Mouse (Mus musculus): ENCODE results near the gene Ensa.
"Not testable (repeated sequence)": the region's sequence is repeated elsewhere in the genome, so short reads cannot be mapped to it uniquely, and the experiment has no call there.

Ensa gene

DNA sequence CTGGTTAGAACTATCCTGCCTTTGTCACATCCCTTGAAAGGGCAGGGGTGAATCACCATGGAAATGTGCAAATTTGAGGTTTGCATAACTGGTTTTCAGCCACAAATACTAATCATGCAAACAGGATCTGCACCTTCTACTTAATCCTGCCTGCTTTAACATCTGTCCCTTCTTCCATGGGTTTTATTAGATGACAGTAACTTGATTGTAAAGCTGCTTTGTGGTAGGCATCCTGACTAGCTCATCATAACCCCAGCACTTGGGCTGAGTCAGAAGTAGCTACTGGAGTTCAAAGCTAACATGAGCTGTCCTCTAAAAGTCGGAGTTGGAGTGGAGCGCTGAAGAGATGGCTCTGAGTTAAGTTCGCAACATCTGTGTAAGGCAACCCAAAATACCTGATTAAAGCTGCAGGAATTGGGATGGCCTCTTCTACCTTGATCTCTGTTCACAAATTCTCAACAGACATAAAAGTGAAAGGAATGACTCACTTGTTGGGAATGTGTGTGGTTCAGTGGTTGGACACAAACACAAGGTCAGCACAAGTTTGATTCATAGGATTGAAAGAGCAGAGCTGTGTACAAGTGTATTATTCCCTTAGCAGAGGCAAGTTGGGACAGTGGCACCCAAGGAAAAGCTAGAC, 39.3 kb downstream of the Ensa start:
- DNase-seq: no peak

- DNase-seq: no peak
Measured at GRCm38 (mm10) chr3:95664940-95665352, 40.2 kb downstream of the Ensa start.

DNA sequence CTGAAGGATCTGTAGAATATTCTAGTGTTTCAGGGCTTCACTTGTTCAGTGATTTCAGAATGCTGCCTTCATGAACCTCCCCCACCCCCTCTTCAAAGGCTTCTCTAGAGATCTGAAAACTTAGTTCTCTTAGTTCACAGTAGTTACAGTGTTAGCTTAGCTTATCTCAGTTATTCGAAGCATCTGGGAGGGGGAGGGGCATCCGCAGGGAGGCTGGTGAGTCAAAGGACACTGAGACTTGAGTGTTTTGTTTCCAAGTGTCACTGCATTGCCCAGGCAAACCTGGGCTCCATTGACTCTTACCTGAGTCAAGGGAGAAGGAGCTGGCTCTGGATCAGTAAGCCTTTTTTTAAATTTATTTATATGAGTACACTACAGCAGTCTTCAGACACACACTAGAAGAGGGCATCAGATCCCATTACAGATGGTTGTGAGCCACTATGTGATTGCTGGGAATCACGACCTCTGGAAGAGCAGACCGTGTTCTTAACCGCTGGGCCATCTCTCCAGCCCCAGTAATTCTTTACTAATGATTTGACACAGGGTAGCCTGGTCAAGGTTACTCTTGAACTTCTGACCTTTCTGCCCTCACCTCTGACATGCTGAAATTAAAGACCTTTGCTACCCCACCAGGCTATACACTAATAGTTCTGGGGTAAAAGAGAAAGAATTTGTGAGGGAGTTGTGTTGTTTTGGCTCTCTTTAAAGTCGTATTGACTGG, 41.5 kb downstream of the Ensa start:
- DNase-seq: peak; percentile 73 to 76

DNA sequence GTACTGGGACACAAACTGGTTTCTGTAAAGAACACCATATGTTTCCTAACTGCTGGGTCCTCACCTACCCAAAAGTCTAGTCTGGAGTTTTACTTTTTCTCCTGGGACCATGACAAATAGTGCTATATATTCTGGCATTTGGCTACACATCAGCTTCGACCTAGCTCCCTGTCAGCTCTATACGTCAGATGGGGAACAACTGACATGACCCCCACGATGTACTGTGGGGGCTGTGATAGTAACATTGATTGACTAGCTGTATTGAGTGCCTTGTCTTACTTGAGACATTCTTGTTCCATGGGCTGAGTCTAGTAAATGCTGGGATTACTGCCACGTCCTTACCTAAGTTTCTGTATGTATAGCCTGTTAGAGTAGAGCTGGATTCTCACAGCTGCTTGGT, 42.7 kb downstream of the Ensa start:
- no peak for DNase-seq

DNA sequence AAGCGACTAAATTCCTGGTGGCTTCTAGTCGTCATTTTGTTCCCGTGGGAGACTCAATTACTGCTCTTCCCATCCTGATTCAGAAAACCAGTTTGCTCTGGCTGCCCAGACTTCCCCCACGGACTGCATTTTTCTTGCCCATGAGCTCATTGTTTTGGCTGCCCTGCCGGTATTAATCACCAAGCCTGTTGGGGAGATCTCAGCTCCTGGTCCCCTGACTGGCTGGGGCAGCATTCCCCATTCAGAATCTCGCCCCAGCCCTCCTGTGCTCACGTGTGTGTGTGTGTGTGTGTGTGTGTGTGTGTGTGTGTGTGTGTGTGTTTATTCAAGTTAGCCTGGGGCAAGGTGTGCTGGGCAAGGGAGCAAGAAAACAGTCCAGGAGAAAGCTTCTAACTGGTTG, 43.2 kb downstream of the Ensa start:
- DNase-seq: peak; percentile 77 to 86

DNA sequence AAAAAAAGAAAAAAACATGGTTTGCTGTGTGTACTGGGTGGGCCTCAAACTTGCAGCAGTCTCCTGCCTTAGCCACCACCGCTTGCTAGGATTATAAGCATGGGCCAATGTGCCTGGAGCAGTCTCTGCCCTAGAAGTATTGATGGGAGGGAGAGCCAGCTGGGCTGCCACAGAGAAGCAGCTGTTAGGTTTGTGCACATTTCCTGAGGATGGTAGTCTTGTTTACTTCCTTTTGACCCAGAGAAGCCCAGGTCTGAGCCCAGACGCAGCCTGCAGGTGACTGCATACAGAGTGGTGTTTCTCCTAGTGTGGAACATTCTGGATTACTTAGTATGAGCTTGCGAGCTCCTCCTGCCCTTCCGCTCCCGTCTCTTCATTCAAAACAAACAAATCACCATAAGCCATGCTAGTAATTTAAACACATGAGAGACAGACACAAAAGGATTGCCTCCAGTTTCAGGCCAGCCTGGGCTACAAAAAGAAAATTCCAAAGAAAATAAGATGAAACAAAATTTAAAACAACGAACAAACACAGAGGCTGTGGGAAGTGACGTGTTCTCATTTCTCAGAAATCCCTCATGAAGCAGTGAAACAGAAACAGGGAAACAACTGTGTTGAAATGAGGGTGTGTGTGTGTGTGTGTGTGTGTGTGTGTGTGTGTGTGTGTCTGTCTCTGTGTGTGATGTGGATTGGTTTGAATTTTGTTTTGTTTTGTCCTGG, 44.0 kb downstream of the Ensa start:
- DNase-seq: peak in 1 of 2 experiments; percentile 37

GRCm38 (mm10) chr3:95669309-95669665, 44.5 kb downstream of the Ensa start:
- no peak for DNase-seq

DNA sequence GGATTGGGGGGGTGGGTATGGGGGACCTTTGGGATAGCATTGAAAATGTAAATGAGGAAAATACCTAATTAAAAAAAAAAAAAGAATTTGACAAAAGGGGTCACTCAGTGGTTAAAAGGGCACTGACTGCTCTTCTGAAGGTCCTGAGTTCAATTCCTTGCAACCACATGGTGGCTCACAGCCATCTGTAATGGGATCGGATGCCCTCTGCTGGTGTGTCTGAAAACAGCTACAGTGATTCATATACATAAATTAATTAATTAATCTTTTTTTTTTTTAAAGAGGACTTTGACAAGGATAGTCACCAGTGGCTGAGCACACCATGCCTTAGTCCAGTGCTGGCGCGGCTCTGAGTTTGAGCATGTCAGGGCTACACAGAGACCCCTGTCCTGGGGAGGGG, 45.6 kb downstream of the Ensa start:
- not testable (repeated sequence) for DNase-seq

GRCm38 (mm10) chr3:95671201-95671600, 46.4 kb downstream of the Ensa start:
- no peak for DNase-seq

GRCm38 (mm10) chr3:95672461-95672860, 47.7 kb downstream of the Ensa start:
- DNase-seq: peak in 1 of 2 experiments; percentile 46

DNA sequence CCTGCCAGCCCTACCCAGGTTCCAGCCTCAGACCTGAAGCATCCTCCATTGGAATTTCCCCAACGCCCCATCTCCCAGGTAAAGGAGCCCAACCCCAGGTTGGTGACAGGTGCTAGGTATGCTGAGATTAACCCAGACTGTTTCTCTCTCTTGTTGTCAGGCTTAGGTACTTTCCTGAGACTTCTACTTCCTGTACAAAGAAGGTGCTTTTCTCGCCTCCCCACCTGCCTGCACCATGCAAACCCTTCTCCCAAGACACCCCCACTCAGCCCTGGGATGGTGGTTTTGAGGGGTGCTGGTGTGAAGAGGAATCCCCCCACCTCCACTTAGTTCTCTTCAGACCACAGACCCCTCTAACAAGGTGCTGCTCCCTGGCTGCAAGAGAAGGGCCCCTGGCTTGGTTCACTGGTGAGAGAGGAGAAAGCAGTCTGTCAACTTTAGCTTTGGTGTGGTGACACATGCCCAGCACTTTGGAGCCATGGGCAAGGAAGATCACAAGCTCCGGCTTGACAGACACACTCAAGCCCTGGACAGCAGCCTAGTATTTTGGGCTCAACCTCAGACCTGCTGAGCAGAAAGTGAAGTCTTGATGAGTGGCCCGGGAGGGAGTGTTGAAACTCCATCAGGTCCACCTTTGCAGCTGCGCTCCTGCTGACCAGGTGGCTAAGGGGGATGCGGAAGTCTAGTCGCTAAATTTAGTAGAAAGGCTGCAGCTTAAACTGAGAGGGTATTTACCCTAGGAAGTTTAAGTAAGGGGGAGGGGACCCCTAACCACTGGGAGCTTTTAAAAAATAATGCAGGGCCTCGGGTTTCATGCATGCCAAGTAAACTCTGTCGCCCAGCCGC, 48.3 kb downstream of the Ensa start:
- no peak for DNase-seq

DNA sequence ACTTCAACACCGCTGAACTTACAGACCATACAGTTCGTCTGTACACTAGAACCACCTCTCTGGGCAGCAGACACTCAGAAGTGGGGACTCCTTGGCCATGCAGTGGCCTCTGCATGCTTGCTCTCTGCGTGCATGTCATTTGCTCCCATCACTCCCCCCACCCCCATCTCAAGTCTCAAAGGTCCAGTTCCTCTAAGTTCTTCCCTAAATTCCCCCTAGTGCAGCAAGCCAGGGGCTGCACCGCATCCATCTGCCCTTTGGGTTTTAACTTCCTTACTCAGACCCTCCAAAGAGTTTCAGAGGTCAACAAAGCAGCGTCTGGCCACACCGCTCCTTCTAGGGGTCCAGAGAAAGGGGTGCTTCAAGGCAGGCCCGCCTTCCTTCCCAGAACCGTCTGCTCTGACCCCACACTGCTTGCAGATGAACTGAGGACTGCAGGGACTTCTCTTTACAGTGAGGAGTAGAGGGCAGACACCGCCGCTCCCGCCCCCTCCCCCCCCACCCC, 49.0 kb downstream of the Ensa start:
- peak in 1 of 2 experiments; percentile 39 for DNase-seq

GRCm38 (mm10) chr3:95674236-95674635, 49.4 kb downstream of the Ensa start:
- DNase-seq: peak; percentile 79 to 89

- peak; percentile 79 to 86 for DNase-seq
Measured at GRCm38 (mm10) chr3:95674812-95675211, 50.0 kb downstream of the Ensa start.

GRCm38 (mm10) chr3:95675301-95676092, 50.7 kb downstream of the Ensa start:
- peak; percentile 90 to 96 for DNase-seq

GRCm38 (mm10) chr3:95676745-95677419, 52.1 kb downstream of the Ensa start:
- peak; percentile 83 to 90 for DNase-seq

DNA sequence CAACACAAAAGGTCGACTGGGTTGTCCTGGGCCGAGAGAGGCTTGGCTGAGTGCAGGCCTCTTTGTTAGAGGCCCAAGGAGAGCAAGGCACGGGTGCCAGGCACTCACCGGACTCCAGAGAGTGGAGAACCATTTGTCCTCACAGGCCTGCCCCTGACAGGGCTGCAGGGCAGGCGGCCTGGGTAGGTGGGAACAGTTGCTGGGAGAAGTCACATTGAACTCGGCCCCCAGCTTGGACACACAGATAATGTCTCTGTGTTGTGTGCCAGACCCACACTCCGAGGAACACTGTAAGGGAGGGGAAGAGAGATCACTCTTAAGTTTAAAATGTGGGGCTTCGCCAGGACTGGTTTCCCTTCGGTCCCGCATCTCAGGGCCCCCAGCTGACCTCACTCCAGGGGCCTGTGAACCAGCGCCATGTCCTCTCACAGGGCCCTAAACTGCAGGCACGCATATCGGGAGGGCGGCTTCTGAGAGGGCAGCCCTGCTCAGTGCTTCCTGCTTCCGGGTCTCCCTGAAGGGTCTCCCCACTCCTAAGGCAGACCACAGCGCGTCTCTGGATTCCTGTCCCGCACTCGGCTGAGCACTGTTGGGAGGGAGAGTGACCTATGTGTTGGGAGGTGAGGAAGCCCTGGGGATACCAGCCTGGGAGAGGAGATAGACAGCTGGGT, 52.8 kb downstream of the Ensa start:
- no peak for DNase-seq

GRCm38 (mm10) chr3:95679551-95679950, 54.8 kb downstream of the Ensa start:
- DNase-seq: no peak

GRCm38 (mm10) chr3:95680673-95681072, 55.9 kb downstream of the Ensa start:
- no peak for DNase-seq

DNA sequence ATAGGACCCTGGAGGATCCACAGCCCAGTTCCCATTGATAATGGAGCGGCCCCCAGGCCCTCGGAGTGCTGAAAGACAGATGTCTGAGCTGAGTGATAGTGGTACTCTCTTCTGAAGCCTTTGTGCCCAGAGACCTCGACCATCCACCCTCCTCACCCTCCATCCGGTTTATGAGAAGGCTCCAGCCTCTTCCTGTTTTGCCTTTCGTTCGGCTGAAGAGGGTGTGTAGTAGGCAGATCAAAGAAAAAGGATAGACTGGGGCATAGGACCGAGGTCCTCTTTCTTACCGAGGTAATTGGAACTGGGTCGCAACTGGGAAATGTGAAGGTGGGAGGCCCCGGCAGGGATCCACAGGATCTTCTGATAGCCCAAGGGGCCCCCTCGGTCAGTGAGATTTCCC, 56.6 kb downstream of the Ensa start:
- DNase-seq: no peak

Measured in kidney, postnatal 36 days (tissue).